Mouse (Mus musculus) cortical plate, adult 2 months (tissue): ENCODE results near the gene Slc50a1.

Source experiments
- CTCF ChIP-seq: fragments of 200-500 bp; IDR thresholded peaks from 2 replicates; pipeline ENCODE4 v1.5.1; 2011; ENCODE audit warnings: mild to moderate bottlenecking, control low read depth, low read length; ENCODE audit not compliant: insufficient read depth; ENCODE audit errors: extremely low read depth
- POLR2A ChIP-seq: fragments of 200-500 bp; IDR thresholded peaks from 2 replicates; pipeline ENCODE4 v1.6.1; 2011; ENCODE audit warnings: mild to moderate bottlenecking, low read length, control low read depth; ENCODE audit not compliant: insufficient read depth; ENCODE audit errors: extremely low read depth

GRCm38 (mm10) chr3:89230561-89230960 lies 39.8 kb downstream of the Slc50a1 start:
- no peak for TF ChIP-seq POLR2A
- TF ChIP-seq CTCF: no peak
